Mouse (Mus musculus) T-helper 1 cell (primary cell): Measurements from ENCODE around the gene Oaf.

Source experiments
- in situ Hi-C: fragments of 300-600 bp; cut with MboI, MseI; formaldehyde crosslinking; loops from one replicate; pipeline ENCODE4 v1.15.1; 2025; ENCODE audit warnings: high pct_unique_total_duplicates

Gene Oaf

GRCm38 (mm10) chr9:43239712-43240593 lies at the start of gene Oaf:
Gene Oaf (minus strand): TSS chr9:43239911.
- in situ Hi-C loops: no loop called here

- in situ Hi-C loops: loop anchor here (5.0 kb wide), 2 partner anchors 65 to 145 kb away; no protein-coding TSS in a partner anchor
These were observed 47.2 kb upstream of the Oaf start for GRCm38 (mm10) chr9:43286870-43287269.

GRCm38 (mm10) chr9:43285281-43285680 lies 45.6 kb upstream of the Oaf start:
- in situ Hi-C loops: loop anchor here (5.0 kb wide), 2 partner anchors 63 to 143 kb away; no protein-coding TSS in a partner anchor

- in situ Hi-C loops: no loop called here
These were observed 44.6 kb upstream of the Oaf start for GRCm38 (mm10) chr9:43284284-43284683.

- in situ Hi-C loops: no loop called here
These were observed 34.0 kb upstream of the Oaf start for GRCm38 (mm10) chr9:43273735-43274134.

- in situ Hi-C loops: no loop called here
These were observed 32.2 kb upstream of the Oaf start for GRCm38 (mm10) chr9:43271761-43272518.

- in situ Hi-C loops: no loop called here
These were observed 31.1 kb upstream of the Oaf start for GRCm38 (mm10) chr9:43270723-43271252.

GRCm38 (mm10) chr9:43269166-43269565 lies 29.5 kb upstream of the Oaf start:
- in situ Hi-C loops: no loop called here

GRCm38 (mm10) chr9:43267357-43267756 lies 27.6 kb upstream of the Oaf start:
- in situ Hi-C loops: no loop called here

- in situ Hi-C loops: no loop called here
These were observed 25.5 kb upstream of the Oaf start for GRCm38 (mm10) chr9:43265194-43265593.

GRCm38 (mm10) chr9:43263946-43264451 lies 24.3 kb upstream of the Oaf start:
- in situ Hi-C loops: no loop called here

- in situ Hi-C loops: no loop called here
These were observed 23.3 kb upstream of the Oaf start for GRCm38 (mm10) chr9:43262811-43263550.

GRCm38 (mm10) chr9:43262390-43262789 lies 22.7 kb upstream of the Oaf start:
- in situ Hi-C loops: no loop called here

GRCm38 (mm10) chr9:43261941-43262340 lies 22.2 kb upstream of the Oaf start:
- in situ Hi-C loops: no loop called here

- in situ Hi-C loops: no loop called here
These were observed 21.6 kb upstream of the Oaf start for GRCm38 (mm10) chr9:43261124-43261907.

GRCm38 (mm10) chr9:43260661-43261060 lies 20.9 kb upstream of the Oaf start:
- in situ Hi-C loops: no loop called here

- in situ Hi-C loops: no loop called here
These were observed 13.6 kb upstream of the Oaf start for GRCm38 (mm10) chr9:43253271-43253681.

- in situ Hi-C loops: no loop called here
These were observed 13.1 kb upstream of the Oaf start for GRCm38 (mm10) chr9:43252790-43253189.

- in situ Hi-C loops: no loop called here
These were observed 12.1 kb upstream of the Oaf start for GRCm38 (mm10) chr9:43251786-43252185.

GRCm38 (mm10) chr9:43246738-43247180 lies 7.0 kb upstream of the Oaf start:
- in situ Hi-C loops: no loop called here
